Mouse (Mus musculus) kidney, adult 2 months (tissue): ENCODE measurements around the gene Hoxa4. TPM values are rescaled to one million over a fixed set of nuclear protein-coding genes. Genes with fewer than 3 reads are reported as not detected.
A peak's percentile ranks its signal among the peaks of the same experiment; 100 is the strongest.

ENCODE experiments used
- DNase-seq: peaks from one replicate; pipeline ENCODE4 v3.0.0; 2021
- H3K27ac ChIP-seq: fragments of 200-500 bp; 2 replicates; pipeline ENCODE4 v1.5.1; 2012; ENCODE audit warnings: low read depth, low read length, control low read depth, inconsistent platforms; ENCODE audit not compliant: insufficient read depth
- H3K27me3 ChIP-seq: fragments of 200-500 bp; replicated peaks from 2 replicates; pipeline ENCODE4 v1.6.1; 2012; ENCODE audit warnings: mild to moderate bottlenecking, moderate library complexity, low read length, inconsistent platforms; ENCODE audit not compliant: control insufficient read depth, insufficient read depth
- H3K36me3 ChIP-seq: fragments of 200-500 bp; 2 replicates; pipeline ENCODE4 v1.6.1; 2012; ENCODE audit warnings: mild to moderate bottlenecking, moderate library complexity, low read length, inconsistent platforms; ENCODE audit not compliant: control insufficient read depth, insufficient read depth
- H3K4me1 ChIP-seq: fragments of 200-500 bp; 2 replicates; pipeline ENCODE4 v1.6.1; 2011; ENCODE audit warnings: low read length; ENCODE audit not compliant: control insufficient read depth, insufficient read depth
- H3K4me3 ChIP-seq: fragments of 200-500 bp; 2 replicates; pipeline ENCODE4 v1.5.1; 2011; ENCODE audit warnings: mild to moderate bottlenecking, low read depth, low read length, control low read depth; ENCODE audit not compliant: insufficient read depth
- CTCF ChIP-seq: fragments of 200-500 bp; conservative IDR thresholded peaks from 2 replicates; pipeline ENCODE4 v1.5.1; 2011; ENCODE audit warnings: low read depth, mild to moderate bottlenecking, control low read depth, low read length, moderate library complexity, mixed read lengths; ENCODE audit not compliant: insufficient read depth, insufficient read length
- POLR2A ChIP-seq: fragments of 200-500 bp; IDR thresholded peaks from one replicate; pipeline ENCODE4 v1.6.1; 2011; ENCODE audit warnings: low read depth, low read length, control low read depth
- WGBS: fragments of 180-500 bp; shearing (Covaris S2); methylation state at CpG from one replicate; pipeline ENCODE4 v1.1.7; 2018; 5-methylcytosine and 5-hydroxymethylcytosine counted together
- polyA plus RNA-seq: library from polyadenylated mRNA; depleted of rRNA; stranded (reverse); fragments of >200 nt; gene quantifications from 2 replicates; pipeline ENCODE4 v1.2.3, GENCODE M21; 2012; rRNA removed

Gene Hoxa4
- polyA plus RNA-seq, result 2.8 TPM in 2 replicates

GRCm38 (mm10) chr6:52190906-52191810, at the start of gene Hoxa4:
TSS of gene Hoxa4 (minus strand) at chr6:52191753.
- 3% methylated on average over 89 of the region's 102 CpGs for WGBS
- no peak for TF ChIP-seq CTCF
- TF ChIP-seq POLR2A, result no peak
- no peaks in the 10 kb centered on the region for H3K27me3 ChIP-seq
- no peaks in the 10 kb centered on the region for H3K36me3 ChIP-seq
- peak within 1 kb of the TSS; percentile 83 for H3K4me3 ChIP-seq
- H3K4me1 ChIP-seq, result peaks cover 26% of the 10 kb centered on the region
- DNase-seq, result no peak
- peak within 1 kb of the TSS; percentile 62 for H3K27ac ChIP-seq

DNA sequence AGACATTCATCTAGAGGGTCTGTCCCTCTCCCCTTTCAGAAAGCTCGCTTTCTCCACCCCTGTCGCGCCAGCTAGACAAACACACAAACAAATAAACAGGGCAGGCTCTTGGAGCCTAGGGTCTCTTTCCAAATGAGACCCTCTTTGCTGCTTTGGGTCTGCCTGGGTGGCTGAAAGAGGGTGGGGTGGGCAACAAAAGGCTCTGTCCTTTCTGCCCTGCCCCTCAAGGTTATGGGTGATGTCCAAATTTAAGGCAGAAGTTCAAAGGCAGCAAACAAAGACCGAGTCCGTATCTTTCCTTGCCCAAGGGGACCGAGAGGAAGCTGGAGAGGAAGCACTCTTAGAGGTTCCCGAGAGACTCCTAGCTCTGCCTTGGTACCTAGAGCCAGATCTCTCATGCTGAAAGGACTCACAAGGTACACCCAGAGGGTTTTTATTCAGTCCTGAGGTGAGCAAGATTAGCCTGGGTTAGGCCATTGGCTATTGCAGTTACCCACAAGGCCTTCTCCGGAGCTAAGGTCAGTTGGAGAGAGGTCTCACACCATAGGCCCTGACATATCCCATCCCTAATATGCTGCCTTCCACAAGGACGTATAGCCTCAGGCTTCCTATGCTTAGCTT, 49.6 kb upstream of the Hoxa4 start:
- DNase-seq, result no peak
- no peak overlapping the region for H3K4me3 ChIP-seq
- H3K27me3 ChIP-seq, result peaks cover 3% of the 10 kb centered on the region; the same call in 1 of the 2 replicates
- no peaks in the 10 kb centered on the region for H3K36me3 ChIP-seq
- 39% methylated on average over 9 of the region's 9 CpGs for WGBS
- H3K4me1 ChIP-seq, result peaks cover 19% of the 10 kb centered on the region; the same call in 1 of the 2 replicates
- no peak overlapping the region; the same call in 1 of the 2 replicates for H3K27ac ChIP-seq
- TF ChIP-seq POLR2A (no peak), CTCF (no peak)

DNA sequence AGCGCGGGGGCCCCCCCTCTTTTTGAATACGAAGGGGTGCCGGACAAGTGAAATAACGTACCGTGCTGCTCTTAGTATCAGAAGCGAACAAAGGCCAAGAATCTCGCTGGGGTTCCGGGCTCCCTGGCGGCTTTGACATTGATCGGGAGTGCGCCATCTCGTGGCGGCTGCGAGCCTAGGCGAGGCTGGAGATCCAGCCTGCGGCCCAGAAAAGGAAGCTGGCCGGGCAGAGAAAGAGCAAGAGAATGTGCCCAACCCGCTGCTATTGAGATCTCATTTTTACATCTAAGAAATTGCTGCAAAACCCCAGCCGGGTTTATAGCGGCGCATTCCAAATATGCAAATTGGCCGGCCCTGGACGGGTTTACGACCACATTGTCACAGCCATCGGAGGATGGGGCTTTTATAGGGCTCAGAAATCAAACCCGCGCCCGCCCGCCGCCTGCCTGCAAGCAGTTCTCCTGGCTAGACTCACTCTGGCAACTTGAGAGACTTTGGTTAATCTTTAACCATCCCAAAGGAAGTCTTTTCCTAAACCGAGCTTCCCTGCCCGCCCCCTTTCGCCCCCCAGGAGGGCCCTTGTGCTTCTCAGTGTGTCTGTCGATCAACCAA, 48.9 kb upstream of the Hoxa4 start, which contains the start of gene Hoxa10:
Hoxa10 (minus strand) TSS at position 466 of the 612 bp plus-strand sequence.
- peaks cover 3% of the 10 kb centered on the region; the same call in 1 of the 2 replicates for H3K27me3 ChIP-seq
- peaks cover 25% of the 10 kb centered on the region for H3K4me1 ChIP-seq
- TF ChIP-seq CTCF (peak; percentile 73), POLR2A (no peak)
- peak within 1 kb of the TSS; percentile 82 for H3K27ac ChIP-seq
- peak; percentile 97 for DNase-seq
- 9% methylated on average over 35 of the region's 35 CpGs for WGBS
- peak within 1 kb of the TSS; percentile 63 for H3K4me3 ChIP-seq
- H3K36me3 ChIP-seq, result no peaks in the 10 kb centered on the region

DNA sequence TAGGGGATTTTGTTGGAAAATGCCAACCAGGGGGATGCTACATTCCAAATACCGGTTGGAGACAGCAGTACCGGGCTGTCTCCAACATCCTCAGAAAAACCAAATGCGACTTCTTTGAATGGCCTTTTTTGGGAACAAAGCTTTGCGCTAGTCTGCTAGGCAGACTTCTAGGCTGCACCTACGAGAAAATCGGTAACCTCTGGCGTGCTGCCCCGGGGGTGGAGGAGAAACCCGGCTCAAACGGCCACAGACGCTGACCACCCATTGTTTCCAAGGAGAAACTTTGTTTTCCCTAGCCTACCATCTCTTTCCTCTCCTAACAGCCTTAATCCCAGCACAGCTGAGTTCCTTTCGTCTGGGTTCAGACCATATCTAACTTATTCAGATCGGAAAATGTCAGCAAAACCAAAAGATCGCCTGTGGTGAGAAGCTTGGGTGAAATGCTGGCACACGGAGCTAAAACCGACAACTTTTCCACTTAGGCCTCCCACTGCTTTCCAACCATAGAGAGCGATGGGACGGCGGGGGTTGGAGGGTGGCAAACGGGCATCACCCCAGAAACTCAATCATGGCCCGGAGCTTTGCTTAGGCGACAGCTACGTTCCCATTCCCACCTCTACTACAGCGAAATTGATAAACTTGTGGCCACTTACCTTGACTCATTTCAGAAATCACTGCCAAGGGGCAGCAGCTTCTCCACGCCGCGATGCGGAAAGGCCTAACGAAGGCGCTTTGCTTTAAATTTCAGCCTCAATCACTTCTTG, 48.3 kb upstream of the Hoxa4 start:
- no peak for TF ChIP-seq CTCF
- no peak for TF ChIP-seq POLR2A
- DNase-seq, result peak; percentile 59
- Histone ChIP-seq H3K4me1 (peaks cover 30% of the 10 kb centered on the region), H3K27ac (peak overlapping the region; percentile 82), H3K27me3 (no peaks in the 10 kb centered on the region; the same call in 1 of the 2 replicates), H3K4me3 (peak overlapping the region; percentile 63), H3K36me3 (no peaks in the 10 kb centered on the region)
- 9% methylated on average over 30 of the region's 30 CpGs for WGBS

GRCm38 (mm10) chr6:52238976-52239375, 47.4 kb upstream of the Hoxa4 start:
- WGBS, result 29% methylated on average over 7 of the region's 7 CpGs
- Histone ChIP-seq H3K36me3 (no peaks in the 10 kb centered on the region), H3K27ac (peak overlapping the region; percentile 69; the same call in 1 of the 2 replicates), H3K4me3 (peak overlapping the region; percentile 48), H3K27me3 (no peaks in the 10 kb centered on the region), H3K4me1 (peaks cover 30% of the 10 kb centered on the region)
- DNase-seq, result peak; percentile 50
- TF ChIP-seq POLR2A (no peak), CTCF (no peak)

DNA sequence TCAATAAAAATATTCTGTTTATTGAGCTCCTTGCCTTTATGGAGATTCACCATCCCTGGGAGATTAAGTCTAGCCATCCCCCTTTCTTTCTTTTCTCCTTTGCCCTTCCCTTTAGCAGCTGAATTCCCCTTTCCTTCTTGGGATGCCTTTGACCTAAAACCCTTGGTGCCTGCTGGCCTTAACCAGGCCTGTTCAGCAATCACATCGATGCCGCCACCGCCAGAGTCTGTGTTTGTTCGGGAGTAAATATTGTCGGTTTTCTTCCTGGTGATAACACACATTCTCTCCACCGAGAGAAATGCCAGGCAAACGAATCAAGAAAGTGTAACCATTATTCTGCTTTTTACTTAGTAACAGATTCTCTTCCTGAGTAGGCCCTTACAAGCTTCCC, 46.6 kb upstream of the Hoxa4 start:
- Histone ChIP-seq H3K27ac (peak overlapping the region; percentile 29), H3K4me1 (peaks cover 30% of the 10 kb centered on the region), H3K36me3 (no peaks in the 10 kb centered on the region), H3K27me3 (no peaks in the 10 kb centered on the region), H3K4me3 (peak overlapping the region; percentile 31)
- TF ChIP-seq POLR2A, result no peak
- no peak for TF ChIP-seq CTCF
- WGBS, result 14% methylated on average over 7 of the region's 7 CpGs
- DNase-seq, result peak; percentile 49
